Mouse (Mus musculus): ENCODE data around the gene Qrfp. TPM values are rescaled to one million over a fixed set of nuclear protein-coding genes. Genes with fewer than 3 reads are reported as not detected.

Qrfp gene
- polyA plus RNA-seq, 2 experiments: not detected

DNA sequence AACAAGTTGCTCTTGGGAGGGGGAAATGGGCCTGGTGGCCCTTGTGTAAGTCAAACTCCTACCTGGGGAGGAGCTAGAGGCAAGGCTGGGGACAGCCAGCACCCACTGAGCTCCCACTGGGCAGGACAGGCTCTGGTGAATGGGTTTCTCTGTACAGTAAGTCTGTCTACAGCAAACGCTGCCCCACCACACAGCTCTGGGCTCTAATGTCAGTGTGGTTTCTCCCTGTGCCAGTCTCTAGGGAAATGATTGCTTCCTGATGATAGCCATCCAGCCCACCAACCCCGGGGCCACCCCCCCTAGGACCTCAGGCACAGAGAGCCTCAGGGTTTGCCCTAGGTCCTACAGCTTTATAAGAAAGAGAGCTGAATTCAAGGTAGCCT is 1.0 kb downstream of the Qrfp start:
- no peaks in the 10 kb centered on the region for H3K4me1 ChIP-seq (replicated peaks; ENCODE audit: control insufficient read depth in 2 of 2, insufficient read depth in 2 of 2, low read length in 1 of 2)
- H3K9ac ChIP-seq (replicated peaks): no peak overlapping the region
- DNase-seq (ENCODE audit: low read depth in 3 of 3, low spot score in 3 of 3) (no peak), ATAC-seq (ENCODE audit: insufficient read depth) (no peak)
- TF ChIP-seq CTCF (IDR thresholded peaks at IDR 0.05; ENCODE audit: low read depth): no peak
- no peak overlapping the region for H3K27ac ChIP-seq
- no peaks in the 10 kb centered on the region for H3K27me3 ChIP-seq (ENCODE audit: control insufficient read depth, insufficient read depth, low read length)
- WGBS (ENCODE audit: insufficient replicate concordance): 6% methylated on average over 2 of the region's 2 CpGs
- no peaks in the 10 kb centered on the region for H3K36me3 ChIP-seq (replicated peaks; ENCODE audit: control insufficient read depth, insufficient read depth, low read depth)
- no peak overlapping the region for H3K4me3 ChIP-seq (ENCODE audit: insufficient read depth in 1 of 2, low read depth in 2 of 2, low read length in 2 of 2)
- no peaks in the 10 kb centered on the region for H3K9me3 ChIP-seq (ENCODE audit: control insufficient read depth, low read length)
- H3K4me2 ChIP-seq (ENCODE audit: low read depth): no peak overlapping the region

DNA sequence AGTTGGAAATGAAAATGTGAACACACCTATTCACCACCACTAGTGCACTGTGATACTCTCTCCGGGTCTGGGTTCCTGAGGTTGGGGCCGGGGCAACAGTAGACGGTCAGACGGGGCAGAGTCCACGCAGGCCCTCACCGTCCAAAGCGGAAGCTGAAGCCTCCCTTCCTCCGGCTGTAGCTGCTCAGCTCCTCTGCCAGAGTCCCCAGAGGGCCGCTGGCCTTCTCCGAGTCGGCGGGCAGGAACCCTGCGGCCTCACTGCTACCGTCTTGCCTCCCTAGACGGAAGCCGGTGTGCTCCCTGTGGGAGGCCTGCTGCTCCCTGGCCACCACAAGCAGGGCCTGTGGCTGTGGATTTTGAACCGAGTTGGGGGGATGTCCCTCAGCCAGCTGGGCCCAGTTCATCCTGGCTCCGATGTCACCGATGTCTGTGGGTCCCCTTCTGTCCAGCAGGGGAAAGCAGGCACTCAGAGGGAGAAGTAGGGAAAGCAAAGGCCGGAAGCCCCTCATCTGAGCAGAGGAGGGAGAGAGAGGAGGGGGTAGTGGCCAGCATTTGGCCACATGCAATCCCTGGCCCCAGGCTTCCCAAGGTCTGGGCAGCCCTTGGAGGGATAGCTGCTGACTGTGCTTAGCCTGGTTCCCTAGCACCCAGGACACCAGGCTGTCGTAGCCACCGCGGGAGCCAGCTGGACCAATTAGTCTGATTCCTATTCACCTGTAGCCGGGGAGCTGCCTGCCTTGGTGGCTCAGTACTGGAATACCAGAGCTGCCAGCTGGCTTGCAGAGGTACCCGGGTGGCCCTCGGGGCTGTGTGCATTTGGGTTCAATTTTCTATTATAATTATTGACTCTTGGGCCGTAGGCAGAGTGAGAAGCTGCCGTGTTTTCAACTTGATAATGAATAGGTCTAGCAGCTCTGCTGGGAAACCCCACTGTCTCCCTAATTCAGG is 1.7 kb downstream of the Qrfp start:
- H3K36me3 ChIP-seq (replicated peaks; ENCODE audit: control insufficient read depth, insufficient read depth, low read depth): no peaks in the 10 kb centered on the region
- no peak overlapping the region for H3K27ac ChIP-seq
- ATAC-seq (ENCODE audit: insufficient read depth) (no peak), DNase-seq (ENCODE audit: low read depth in 3 of 3, low spot score in 3 of 3) (no peak)
- no peak overlapping the region for H3K4me3 ChIP-seq (ENCODE audit: insufficient read depth in 1 of 2, low read depth in 2 of 2, low read length in 2 of 2)
- H3K9me3 ChIP-seq (ENCODE audit: control insufficient read depth, low read length): no peaks in the 10 kb centered on the region
- 40% methylated on average over 28 of the region's 28 CpGs for WGBS (ENCODE audit: insufficient replicate concordance)
- no peaks in the 10 kb centered on the region for H3K4me1 ChIP-seq (replicated peaks; ENCODE audit: control insufficient read depth in 2 of 2, insufficient read depth in 2 of 2, low read length in 1 of 2)
- H3K9ac ChIP-seq (replicated peaks): no peak overlapping the region
- H3K27me3 ChIP-seq (ENCODE audit: control insufficient read depth, insufficient read depth, low read length): no peaks in the 10 kb centered on the region
- no peak overlapping the region for H3K4me2 ChIP-seq (ENCODE audit: low read depth)
- TF ChIP-seq EP300 (IDR thresholded peaks at IDR 0.05; ENCODE audit: low read depth) (no peak), CTCF (IDR thresholded peaks at IDR 0.05; ENCODE audit: low read depth) (no peak; the same call in 1 of the 2 replicates)

DNA sequence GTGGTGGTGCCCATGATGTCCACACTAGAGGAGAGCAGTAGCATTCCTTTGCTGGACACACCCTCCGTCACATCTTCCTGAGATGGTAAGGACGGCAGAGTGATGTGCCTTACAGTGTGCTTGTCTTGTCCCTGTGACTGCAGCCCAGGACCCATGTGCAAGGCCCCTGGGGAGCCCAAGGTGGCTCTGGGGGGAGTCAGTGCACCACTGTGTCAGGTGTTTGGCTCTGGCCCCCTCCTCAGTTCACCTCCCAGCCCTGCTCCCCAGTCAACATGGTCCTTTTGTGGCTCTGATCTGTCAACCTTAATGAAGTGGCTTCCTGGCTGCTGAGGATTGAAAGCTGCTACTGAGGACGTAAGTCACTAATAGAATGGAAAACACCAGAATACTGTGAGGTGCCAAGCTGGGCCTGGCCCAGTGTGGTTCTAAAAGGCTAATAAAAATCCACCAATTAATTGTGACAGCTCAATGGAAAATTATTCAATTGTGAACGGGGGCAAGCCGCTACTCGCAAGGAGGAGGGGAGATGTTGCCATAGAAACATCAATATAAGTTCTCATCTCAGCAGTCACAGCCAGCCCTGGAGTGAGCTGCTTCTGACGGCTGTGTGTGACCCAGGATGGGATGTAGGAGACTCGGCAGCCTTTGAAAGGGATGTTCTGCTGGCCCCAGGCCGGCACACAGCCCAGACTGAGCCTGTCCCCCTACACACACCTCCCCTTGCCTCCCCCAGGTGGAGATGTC is 3.6 kb downstream of the Qrfp start:
- ATAC-seq (ENCODE audit: insufficient read depth): no peak

DNA sequence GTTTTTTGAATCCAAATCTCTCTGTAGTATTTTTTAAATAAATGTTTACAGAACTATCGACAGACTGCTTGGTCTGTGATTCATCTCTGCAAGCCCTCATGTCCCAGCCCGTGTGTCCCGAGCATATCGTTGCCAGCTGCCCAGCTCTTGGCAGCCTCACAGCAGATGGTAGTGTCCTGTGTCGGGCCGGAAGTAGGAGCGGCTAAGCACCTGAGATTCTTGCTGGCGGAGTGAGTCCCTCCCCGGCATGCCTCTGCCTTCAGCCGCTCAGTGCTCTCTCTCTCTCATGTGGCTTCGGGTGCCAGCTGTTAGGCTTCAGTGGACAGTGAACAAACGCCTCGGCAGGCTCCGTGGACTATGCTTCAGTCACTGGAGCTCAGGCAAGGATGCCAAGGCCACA is 6.9 kb downstream of the Qrfp start:
- Histone ChIP-seq H3K36me3 (replicated peaks; ENCODE audit: control insufficient read depth, insufficient read depth, low read depth) (peaks cover 12% of the 10 kb centered on the region), H3K27me3 (ENCODE audit: control insufficient read depth, insufficient read depth, low read length) (no peaks in the 10 kb centered on the region), H3K9me3 (ENCODE audit: control insufficient read depth, low read length) (no peaks in the 10 kb centered on the region), H3K4me1 (replicated peaks; ENCODE audit: control insufficient read depth in 2 of 2, insufficient read depth in 2 of 2, low read length in 1 of 2) (no peaks in the 10 kb centered on the region), H3K4me2 (ENCODE audit: low read depth) (no peak overlapping the region), H3K9ac (replicated peaks) (no peak overlapping the region), H3K27ac (no peak overlapping the region), H3K4me3 (ENCODE audit: insufficient read depth in 1 of 2, low read depth in 2 of 2, low read length in 2 of 2) (no peak overlapping the region)
- 78% methylated on average over 14 of the region's 14 CpGs for WGBS (ENCODE audit: insufficient replicate concordance)
- no peak for DNase-seq (ENCODE audit: low read depth in 3 of 3, low spot score in 3 of 3)
- ATAC-seq (ENCODE audit: insufficient read depth): no peak
- TF ChIP-seq CTCF (IDR thresholded peaks at IDR 0.05; ENCODE audit: low read depth): no peak
- TF ChIP-seq EP300 (IDR thresholded peaks at IDR 0.05; ENCODE audit: low read depth): no peak

More for the DNA sequence above, 3.6 kb downstream of the Qrfp start:
- Histone ChIP-seq H3K4me3 (ENCODE audit: insufficient read depth in 1 of 2, low read depth in 2 of 2, low read length in 2 of 2) (no peak overlapping the region), H3K36me3 (replicated peaks; ENCODE audit: control insufficient read depth, insufficient read depth, low read depth) (no peaks in the 10 kb centered on the region; the same call in 1 of the 2 replicates), H3K4me1 (replicated peaks; ENCODE audit: control insufficient read depth in 2 of 2, insufficient read depth in 2 of 2, low read length in 1 of 2) (no peaks in the 10 kb centered on the region), H3K9me3 (ENCODE audit: control insufficient read depth, low read length) (no peaks in the 10 kb centered on the region), H3K27ac (no peak overlapping the region), H3K9ac (replicated peaks) (no peak overlapping the region), H3K4me2 (ENCODE audit: low read depth) (no peak overlapping the region), H3K27me3 (ENCODE audit: control insufficient read depth, insufficient read depth, low read length) (no peaks in the 10 kb centered on the region)
- WGBS (ENCODE audit: insufficient replicate concordance): 60% methylated on average over 9 of the region's 9 CpGs
- TF ChIP-seq CTCF (IDR thresholded peaks at IDR 0.05; ENCODE audit: low read depth) (no peak), EP300 (IDR thresholded peaks at IDR 0.05; ENCODE audit: low read depth) (no peak)
- DNase-seq (ENCODE audit: low read depth in 3 of 3, low spot score in 3 of 3): no peak

DNA sequence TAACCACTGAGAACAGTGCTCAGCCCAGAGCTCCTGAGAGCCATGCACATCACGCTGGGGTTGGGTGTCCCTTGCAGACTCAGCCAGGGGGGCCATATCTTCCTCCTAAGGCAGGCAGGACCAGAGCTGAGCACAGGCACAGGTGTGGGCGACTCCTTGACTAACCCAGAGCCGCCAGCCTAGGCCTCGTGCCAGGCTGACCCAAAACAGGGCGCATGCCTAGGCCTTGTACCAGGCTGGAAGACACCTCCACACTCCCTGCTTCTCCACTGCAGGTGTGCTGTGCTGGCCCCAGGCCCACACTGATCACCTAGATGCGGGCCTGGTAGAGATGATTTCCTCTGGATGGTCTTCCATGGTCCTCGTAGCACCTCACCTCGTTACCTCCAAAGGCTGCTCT is 7.6 kb downstream of the Qrfp start:
- ATAC-seq (ENCODE audit: insufficient read depth): no peak
- H3K36me3 ChIP-seq (replicated peaks; ENCODE audit: control insufficient read depth, insufficient read depth, low read depth): peaks cover 12% of the 10 kb centered on the region

More for the DNA sequence above, 7.6 kb downstream of the Qrfp start:
- H3K9ac ChIP-seq (replicated peaks): no peak overlapping the region
- no peak overlapping the region for H3K4me2 ChIP-seq (ENCODE audit: low read depth)
- H3K27me3 ChIP-seq (ENCODE audit: control insufficient read depth, insufficient read depth, low read length): no peaks in the 10 kb centered on the region
- H3K27ac ChIP-seq: no peak overlapping the region
- H3K4me1 ChIP-seq (replicated peaks; ENCODE audit: control insufficient read depth in 2 of 2, insufficient read depth in 2 of 2, low read length in 1 of 2): no peaks in the 10 kb centered on the region
- H3K9me3 ChIP-seq (ENCODE audit: control insufficient read depth, low read length): no peaks in the 10 kb centered on the region
- TF ChIP-seq EP300 (IDR thresholded peaks at IDR 0.05; ENCODE audit: low read depth) (no peak), CTCF (IDR thresholded peaks at IDR 0.05; ENCODE audit: low read depth) (no peak)
- 79% methylated on average over 8 of the region's 8 CpGs for WGBS (ENCODE audit: insufficient replicate concordance)
- no peak overlapping the region for H3K4me3 ChIP-seq (ENCODE audit: insufficient read depth in 1 of 2, low read depth in 2 of 2, low read length in 2 of 2)
- DNase-seq (ENCODE audit: low read depth in 3 of 3, low spot score in 3 of 3): no peak

All from liver, embryonic 14.5 days (tissue).